12 mouse cellular contexts compared by ENCODE assay signal in the genomic region with DNA sequence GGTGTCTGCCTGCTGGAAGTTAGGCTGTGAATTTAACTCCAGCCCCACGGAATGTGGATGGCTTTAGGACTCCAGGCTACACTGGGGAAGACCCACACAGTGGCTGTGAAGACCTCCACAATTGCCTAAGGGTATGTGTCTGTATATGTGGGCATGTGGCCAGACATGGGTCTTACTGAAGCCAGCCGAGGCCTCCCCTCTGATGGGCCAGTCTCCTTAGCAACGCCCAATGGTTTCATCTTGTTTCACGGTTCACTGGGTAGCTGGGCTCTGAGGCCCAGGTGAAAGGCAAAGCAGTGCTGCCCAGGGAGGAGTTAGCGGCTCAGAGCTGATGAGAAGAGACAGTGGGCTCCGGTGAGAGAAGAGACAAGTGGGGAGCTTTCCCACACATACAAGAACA. TPM values are rescaled to one million over a fixed set of nuclear protein-coding genes. Genes with fewer than 3 reads are reported as not detected.
DNase-seq lines count a peak whose midpoint lies in the region; ATAC-seq lines count a peak whose summit lies in the region.
"Had no signal": no experiment of that assay in that cellular context is flagged by ENCODE, and none has a peak within 500 bp of the region (broad histone marks: within the 10 kb centered on the region; RNA-seq: fewer than 3 reads in every experiment).

No protein-coding gene starts in this region.

- H3K27ac ChIP-seq in hindbrain, embryonic 11.5 days (ENCODE audit: low read depth, low read length) = peak overlapping the region; percentile 48; the same call in 1 of the 2 replicates

- no peaks in the 10 kb centered on the region for H3K36me3 ChIP-seq in hindbrain, embryonic 11.5 days (ENCODE audit: control insufficient read depth, insufficient read depth, low read length)

- H3K27me3 ChIP-seq in hindbrain, embryonic 11.5 days (ENCODE audit: control insufficient read depth, insufficient read depth, low read length) = peaks cover 5% of the 10 kb centered on the region

- 27% methylated on average over 6 of the region's 6 CpGs for WGBS in hindbrain, embryonic 11.5 days

- ATAC-seq in hindbrain, embryonic 11.5 days (ENCODE audit: low FRiP score) = peak; percentile 59; the same call in 1 of the 2 replicates
- ATAC-seq in erythroblast, adult 5-6 weeks (replicated peaks; ENCODE audit: low FRiP score, poor library complexity, severe bottlenecking) = no peak

- H3K4me2 ChIP-seq in hindbrain, embryonic 11.5 days (replicated peaks; ENCODE audit: low read depth, low read length) = no peak overlapping the region

- H3K9me3 ChIP-seq in hindbrain, embryonic 11.5 days (ENCODE audit: control insufficient read depth, low read length) = no peaks in the 10 kb centered on the region
- H3K9me3 ChIP-seq: megakaryocyte, embryonic 14.5 days had no signal

- no peak overlapping the region; the same call in 1 of the 2 replicates for H3K9ac ChIP-seq in hindbrain, embryonic 11.5 days (ENCODE audit: low read depth, low read length)

- no peak overlapping the region for H3K4me3 ChIP-seq in hindbrain, embryonic 11.5 days (ENCODE audit: low read depth, low read length)
- H3K4me3 ChIP-seq: megakaryocyte, embryonic 14.5 days had no signal

- H3K4me1 ChIP-seq in hindbrain, embryonic 11.5 days (replicated peaks; ENCODE audit: control insufficient read depth, insufficient read depth, low read length) = peaks cover 7% of the 10 kb centered on the region

- DNase-seq in kidney, adult 11 months = peak; percentile 54
- DNase-seq in kidney, adult 9 months = no peak
- DNase-seq in hindbrain, embryonic 11.5 days (ENCODE audit: low spot score) = peak; percentile 59
- DNase-seq in kidney, postnatal 25 days = peak; percentile 59 to 76
- peak; percentile 87 for DNase-seq in retina, embryonic 14.5 days (ENCODE audit: low spot score)
- no peak for DNase-seq in gastrocnemius, postnatal 10 days
- DNase-seq in left cerebral cortex, adult 9 months (ENCODE audit: low spot score in 2 of 2) = no peak
- DNase-seq: gastrocnemius, postnatal 25 days; right cerebral cortex, adult 18-20 months had no signal

RNA-seq across cellular contexts. Expression of a gene that starts 5.4 kb away (rescaled TPM):
- not detected in 2 replicates for polyA plus RNA-seq in hindbrain, embryonic 11.5 days (2014; fragmentation: Nextera tagmentation; extraction: Ambion mirVana)
- total RNA-seq in gastrocnemius, postnatal 10 days (2021) = not detected
- total RNA-seq in erythroblast, adult 5-6 weeks (2015; ENCODE audit: low replicate concordance) = not detected in 2 replicates
- not detected in 2 replicates for total RNA-seq in erythroblast, adult 5-6 weeks (2017; ENCODE audit: low replicate concordance)
- total RNA-seq: gastrocnemius, postnatal 25 days had no signal
- polyA plus RNA-seq: liver, embryonic 16.5 days had no signal

RNA-seq across cellular contexts. Expression of a gene that starts 7.3 kb away (rescaled TPM):
- 1.4 and 1.7 TPM in 2 replicates for polyA plus RNA-seq in hindbrain, embryonic 11.5 days (2014; fragmentation: Nextera tagmentation; extraction: Ambion mirVana)
- total RNA-seq in gastrocnemius, postnatal 10 days (2021) = 1 to 10 TPM; 4.7 to 5.6 TPM
- total RNA-seq in erythroblast, adult 5-6 weeks (2015; ENCODE audit: low replicate concordance) = not detected in 2 replicates
- total RNA-seq in erythroblast, adult 5-6 weeks (2017; ENCODE audit: low replicate concordance) = 1.6 TPM in 1 of 2 replicates, not detected in the other

RNA-seq across cellular contexts. Expression of a gene that starts 16.9 kb away (rescaled TPM):
- polyA plus RNA-seq in hindbrain, embryonic 11.5 days (2014; fragmentation: Nextera tagmentation; extraction: Ambion mirVana) = 296 and 301 TPM in 2 replicates
- 10 to 100 TPM; 11.4 to 13.2 TPM for total RNA-seq in gastrocnemius, postnatal 10 days (2021)
- 83.4 and 115 TPM in 2 replicates for total RNA-seq in erythroblast, adult 5-6 weeks (2015; ENCODE audit: low replicate concordance)
- 178 and 180 TPM in 2 replicates for total RNA-seq in erythroblast, adult 5-6 weeks (2017; ENCODE audit: low replicate concordance)

RNA-seq across cellular contexts. Expression of a gene that starts 40.1 kb away (rescaled TPM):
- 73.3 and 84.3 TPM in 2 replicates for polyA plus RNA-seq in hindbrain, embryonic 11.5 days (2014; fragmentation: Nextera tagmentation; extraction: Ambion mirVana)
- total RNA-seq in gastrocnemius, postnatal 10 days (2021) = 10 to 100 TPM; 14.3 to 20.5 TPM
- total RNA-seq in erythroblast, adult 5-6 weeks (2015; ENCODE audit: low replicate concordance) = 89.2 and 89.4 TPM in 2 replicates
- total RNA-seq in erythroblast, adult 5-6 weeks (2017; ENCODE audit: low replicate concordance) = 157 and 212 TPM in 2 replicates

RNA-seq across cellular contexts. Expression of a gene that starts 40.3 kb away (rescaled TPM):
- 3.4 and 3.5 TPM in 2 replicates for polyA plus RNA-seq in hindbrain, embryonic 11.5 days (2014; fragmentation: Nextera tagmentation; extraction: Ambion mirVana)
- 1 to 10 TPM; 5.1 to 5.3 TPM for total RNA-seq in gastrocnemius, postnatal 10 days (2021)
- 37.0 and 47.3 TPM in 2 replicates for total RNA-seq in erythroblast, adult 5-6 weeks (2015; ENCODE audit: low replicate concordance)
- total RNA-seq in erythroblast, adult 5-6 weeks (2017; ENCODE audit: low replicate concordance) = 67.8 and 81.4 TPM in 2 replicates

Comparison
In these comparisons a context has a peak if more than half of its experiments do, and no peak if none do; other contexts are left out.
1. DNase-seq: peak in kidney, adult 11 months (single experiment), hindbrain, embryonic 11.5 days (single experiment), kidney, postnatal 25 days (2 of 2) and retina, embryonic 14.5 days (single experiment); none in kidney, adult 9 months (single experiment), gastrocnemius, postnatal 10 days (single experiment) and left cerebral cortex, adult 9 months (0 of 2).
2. RNA of a gene that starts 16.9 kb away (total RNA-seq): 83.4 to 180 TPM in erythroblast, adult 5-6 weeks; 11.4 to 13.2 TPM in gastrocnemius, postnatal 10 days; every median in the first group is over 4 times any median in the second.